Mouse (Mus musculus) cerebellum, adult 9-10 months (tissue): ENCODE results near the gene C1qtnf5.

Experiments
- DNase-seq: peaks from one replicate; pipeline ENCODE4 v3.0.0; 2022

C1qtnf5 gene

GRCm38 (mm10) chr9:44079997-44080780 is 26.9 kb upstream of the C1qtnf5 start:
- peak; percentile 64 for DNase-seq

GRCm38 (mm10) chr9:44080953-44081352 is 26.1 kb upstream of the C1qtnf5 start:
- peak; percentile 71 for DNase-seq

GRCm38 (mm10) chr9:44081581-44081980 is 25.5 kb upstream of the C1qtnf5 start:
- peak; percentile 50 for DNase-seq

GRCm38 (mm10) chr9:44082266-44082665 is 24.8 kb upstream of the C1qtnf5 start:
- DNase-seq, result no peak

GRCm38 (mm10) chr9:44083392-44084121 is 23.5 kb upstream of the C1qtnf5 start:
- peak; percentile 71 for DNase-seq

GRCm38 (mm10) chr9:44084236-44084635 is 22.8 kb upstream of the C1qtnf5 start:
- DNase-seq, result no peak

- DNase-seq, result peak; percentile 94
Observed at GRCm38 (mm10) chr9:44084659-44085229, 22.3 kb upstream of the C1qtnf5 start.

GRCm38 (mm10) chr9:44085276-44085675 is 21.8 kb upstream of the C1qtnf5 start:
- DNase-seq, result peak; percentile 81

GRCm38 (mm10) chr9:44085741-44086665 is 21.0 kb upstream of the C1qtnf5 start:
- peak; percentile 97 for DNase-seq

GRCm38 (mm10) chr9:44086960-44087359 is 20.1 kb upstream of the C1qtnf5 start:
- DNase-seq, result peak; percentile 61

- peak; percentile 72 for DNase-seq
Observed at GRCm38 (mm10) chr9:44087761-44088455, 19.1 kb upstream of the C1qtnf5 start.

GRCm38 (mm10) chr9:44088877-44089608 is 18.0 kb upstream of the C1qtnf5 start:
- no peak for DNase-seq

GRCm38 (mm10) chr9:44093612-44094503 is 13.2 kb upstream of the C1qtnf5 start:
- peak; percentile 89 for DNase-seq

- DNase-seq, result peak; percentile 37
Observed at GRCm38 (mm10) chr9:44094737-44095136, 12.3 kb upstream of the C1qtnf5 start.

- peak; percentile 45 for DNase-seq
Observed at GRCm38 (mm10) chr9:44095781-44096180, 11.3 kb upstream of the C1qtnf5 start.

GRCm38 (mm10) chr9:44096536-44096935 is 10.5 kb upstream of the C1qtnf5 start:
- DNase-seq, result peak; percentile 55

- no peak for DNase-seq
Observed at GRCm38 (mm10) chr9:44101490-44101889, 5.6 kb upstream of the C1qtnf5 start, which contains the start of gene Mfrp. TSS of gene Mfrp (plus strand) at chr9:44101729.

GRCm38 (mm10) chr9:44104881-44105280 is 2.2 kb upstream of the C1qtnf5 start:
- no peak for DNase-seq

GRCm38 (mm10) chr9:44105781-44106180 is 1.3 kb upstream of the C1qtnf5 start:
- DNase-seq, result peak; percentile 40

- DNase-seq, result peak; percentile 41
Observed at GRCm38 (mm10) chr9:44106182-44106581, 863 bp upstream of the C1qtnf5 start.
